Mouse (Mus musculus) embryonic facial prominence, embryonic 14.5 days (tissue): ENCODE data around the gene Slc35d3. TPM values are rescaled to one million over a fixed set of nuclear protein-coding genes. Genes with fewer than 3 reads are reported as not detected.

ENCODE experiments used
- ATAC-seq: fragments of 200-750 bp; cut with Nextera tagmentation; 2 replicates; pipeline ENCODE4 v1.8.0; 2017; ENCODE audit warnings: low read depth, moderate number of reproducible peaks, moderate TSS enrichment
- DNase-seq: peaks from one replicate; pipeline ENCODE4 v3.0.0-alpha.2; 2015; ENCODE audit warnings: low spot score
- H3K27ac ChIP-seq: fragments of 300-500 bp; sonication (generic); replicated peaks from 2 replicates; pipeline ENCODE4 v1.5.1; 2014; ENCODE audit warnings: low read depth, mild to moderate bottlenecking, low read length, moderate library complexity
- H3K27me3 ChIP-seq: fragments of 300-500 bp; sonication (generic); replicated peaks from 2 replicates; pipeline ENCODE4 v1.6.1; 2014; ENCODE audit warnings: low read length; ENCODE audit not compliant: control insufficient read depth, insufficient read depth
- H3K36me3 ChIP-seq: fragments of 300-500 bp; sonication (generic); 2 replicates; pipeline ENCODE4 v1.6.1; 2014; ENCODE audit warnings: low read length, mixed read lengths; ENCODE audit not compliant: control insufficient read depth, insufficient read depth
- H3K4me1 ChIP-seq: fragments of 300-500 bp; sonication (generic); 2 replicates; pipeline ENCODE4 v1.6.1; 2014; ENCODE audit warnings: antibody characterized with exemption, low read length; ENCODE audit not compliant: control insufficient read depth, insufficient read depth
- H3K4me2 ChIP-seq: fragments of 300-500 bp; sonication (generic); 2 replicates; pipeline ENCODE4 v1.6.1; 2014; ENCODE audit warnings: low read depth, mild to moderate bottlenecking, low read length, moderate library complexity, mixed read lengths
- H3K4me3 ChIP-seq: fragments of 300-500 bp; sonication (generic); 2 replicates; pipeline ENCODE4 v1.5.1; 2014; ENCODE audit warnings: low read depth, mild to moderate bottlenecking, low read length
- H3K9ac ChIP-seq: fragments of 300-500 bp; sonication (generic); 2 replicates; pipeline ENCODE4 v1.6.1; 2014; ENCODE audit warnings: low read depth, mild to moderate bottlenecking, low read length, moderate library complexity, mixed read lengths
- H3K9me3 ChIP-seq: fragments of 300-500 bp; sonication (generic); 2 replicates; pipeline ENCODE4 v1.6.1; 2016; ENCODE audit warnings: low read length; ENCODE audit not compliant: control insufficient read depth
- WGBS: fragments of 180-500 bp; shearing (Covaris S2); extraction: QIAGEN DNeasy Blood & Tissue Kit; methylation state at CpG from one replicate; pipeline ENCODE4 v1.1.7; 2014; 5-methylcytosine and 5-hydroxymethylcytosine counted together
- polyA plus RNA-seq: library from polyadenylated mRNA; unstranded; fragments of >200 nt; fragmentation: Nextera tagmentation; extraction: Ambion mirVana; gene quantifications from 2 replicates; pipeline ENCODE4 v1.2.1, GENCODE M21; 2014

Gene Slc35d3
- 0.87 and 1.2 TPM in 2 replicates for polyA plus RNA-seq

GRCm38 (mm10) chr10:19850998-19851691, at the start of gene Slc35d3:
Slc35d3 (minus strand) TSS chr10:19851459.
- Histone ChIP-seq H3K27ac (no peak within 1 kb of the TSS), H3K9me3 (no peaks in the 10 kb centered on the region), H3K36me3 (no peaks in the 10 kb centered on the region), H3K4me1 (peaks cover 15% of the 10 kb centered on the region), H3K4me3 (peak within 1 kb of the TSS; percentile 59), H3K9ac (peak within 1 kb of the TSS; percentile 47), H3K27me3 (peaks cover 61% of the 10 kb centered on the region), H3K4me2 (peak within 1 kb of the TSS; percentile 100)
- ATAC-seq (peak; percentile 30), DNase-seq (peak; percentile 41)
- under 1% methylated on average over 63 of the region's 72 CpGs for WGBS

DNA sequence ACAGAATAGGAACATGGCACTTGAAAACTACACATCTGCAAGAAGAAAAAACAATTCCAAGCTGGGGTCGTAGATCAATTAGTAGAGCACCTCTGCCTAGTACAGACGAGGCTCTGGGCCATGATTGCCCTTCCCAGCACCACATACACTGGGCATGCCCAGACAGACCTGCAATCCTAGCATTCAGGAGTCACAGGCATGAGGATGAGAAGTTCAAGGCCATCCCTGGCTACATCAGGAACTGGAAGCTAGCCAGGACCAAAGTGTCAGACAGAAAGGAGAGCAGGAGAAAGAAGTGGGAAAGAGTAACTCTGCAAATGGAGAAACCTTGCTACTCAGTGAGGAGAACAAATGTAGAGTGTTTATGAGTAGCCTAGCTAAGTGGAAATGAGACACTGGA, 48.9 kb upstream of the Slc35d3 start:
- no peak overlapping the region for H3K4me3 ChIP-seq
- no peak overlapping the region for H3K9ac ChIP-seq
- no peaks in the 10 kb centered on the region for H3K9me3 ChIP-seq
- H3K4me1 ChIP-seq, result no peaks in the 10 kb centered on the region
- ATAC-seq (no peak), DNase-seq (no peak)
- H3K36me3 ChIP-seq, result peaks cover 7% of the 10 kb centered on the region; the same call in 1 of the 2 replicates
- no peak overlapping the region for H3K4me2 ChIP-seq
- 66% methylated on average over 2 of the region's 2 CpGs for WGBS
- H3K27ac ChIP-seq, result no peak overlapping the region
- H3K27me3 ChIP-seq, result no peaks in the 10 kb centered on the region

DNA sequence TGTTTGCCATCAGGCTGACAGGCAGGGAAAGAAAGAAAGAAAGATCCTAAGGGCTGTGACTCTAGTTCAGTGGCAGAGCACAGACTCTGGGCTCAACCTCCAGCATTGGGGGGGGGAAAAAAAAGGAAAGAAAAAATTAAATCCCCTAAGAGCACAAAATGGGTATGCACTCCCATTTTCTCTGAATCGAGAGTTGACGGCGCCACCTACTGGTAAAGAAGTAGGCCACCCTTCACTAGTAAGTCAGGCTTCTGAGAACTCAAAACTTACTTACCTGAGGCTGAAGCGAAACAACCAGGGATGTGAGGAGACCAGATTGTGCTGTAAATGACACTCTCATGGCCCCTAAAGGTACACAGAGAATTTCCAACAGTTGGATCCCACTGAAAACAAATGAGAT, 42.7 kb upstream of the Slc35d3 start:
- Histone ChIP-seq H3K27ac (no peak overlapping the region), H3K9ac (no peak overlapping the region), H3K9me3 (no peaks in the 10 kb centered on the region), H3K4me3 (no peak overlapping the region), H3K4me1 (no peaks in the 10 kb centered on the region), H3K4me2 (no peak overlapping the region), H3K27me3 (no peaks in the 10 kb centered on the region), H3K36me3 (0 out of 2 replicates have a peak, but pooled peaks cover 1% of the 10 kb centered on the region)
- WGBS, result 15% methylated on average over 4 of the region's 4 CpGs
- DNase-seq, result peak; percentile 75
- ATAC-seq, result no peak

DNA sequence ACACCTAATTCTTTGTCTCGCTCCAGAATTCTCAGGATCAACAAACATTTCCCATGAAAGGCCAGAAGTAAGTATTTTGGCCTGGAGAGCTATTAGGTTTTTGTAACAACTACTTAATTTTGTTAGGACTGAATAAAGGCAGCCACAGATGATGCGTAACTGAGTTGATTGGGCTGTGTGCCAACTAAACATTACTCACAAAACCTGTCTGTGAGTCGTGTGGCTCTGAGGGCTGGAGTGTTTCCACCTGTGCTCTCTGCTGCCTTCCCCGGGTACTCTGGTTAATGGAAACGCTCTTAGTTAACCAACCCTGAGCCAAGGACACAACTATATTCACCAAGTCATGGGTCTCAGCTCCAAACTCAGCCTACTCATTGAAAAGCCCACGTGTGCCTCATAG, 41.9 kb upstream of the Slc35d3 start:
- H3K9ac ChIP-seq, result no peak overlapping the region
- 62% methylated on average over 6 of the region's 6 CpGs for WGBS

GRCm38 (mm10) chr10:19891686-19892085, 40.4 kb upstream of the Slc35d3 start:
- H3K4me1 ChIP-seq, result no peaks in the 10 kb centered on the region
- no peak overlapping the region for H3K9ac ChIP-seq
- 0 out of 2 replicates have a peak, but pooled peaks cover 5% of the 10 kb centered on the region for H3K36me3 ChIP-seq
- ATAC-seq (no peak), DNase-seq (peak; percentile 30)
- H3K9me3 ChIP-seq, result no peaks in the 10 kb centered on the region
- WGBS, result 36% methylated on average over 3 of the region's 3 CpGs
- H3K27me3 ChIP-seq, result no peaks in the 10 kb centered on the region
- H3K4me3 ChIP-seq, result no peak overlapping the region
- H3K4me2 ChIP-seq, result no peak overlapping the region
- no peak overlapping the region for H3K27ac ChIP-seq

More for the DNA sequence above, 41.9 kb upstream of the Slc35d3 start:
- no peaks in the 10 kb centered on the region for H3K9me3 ChIP-seq
- H3K4me3 ChIP-seq, result no peak overlapping the region
- peak; percentile 55 for DNase-seq
- H3K4me1 ChIP-seq, result no peaks in the 10 kb centered on the region
- 0 out of 2 replicates have a peak, but pooled peaks cover 5% of the 10 kb centered on the region for H3K36me3 ChIP-seq
- no peak; the same call in 1 of the 2 replicates for ATAC-seq
- no peak overlapping the region for H3K27ac ChIP-seq
- H3K27me3 ChIP-seq, result no peaks in the 10 kb centered on the region
- no peak overlapping the region for H3K4me2 ChIP-seq

DNA sequence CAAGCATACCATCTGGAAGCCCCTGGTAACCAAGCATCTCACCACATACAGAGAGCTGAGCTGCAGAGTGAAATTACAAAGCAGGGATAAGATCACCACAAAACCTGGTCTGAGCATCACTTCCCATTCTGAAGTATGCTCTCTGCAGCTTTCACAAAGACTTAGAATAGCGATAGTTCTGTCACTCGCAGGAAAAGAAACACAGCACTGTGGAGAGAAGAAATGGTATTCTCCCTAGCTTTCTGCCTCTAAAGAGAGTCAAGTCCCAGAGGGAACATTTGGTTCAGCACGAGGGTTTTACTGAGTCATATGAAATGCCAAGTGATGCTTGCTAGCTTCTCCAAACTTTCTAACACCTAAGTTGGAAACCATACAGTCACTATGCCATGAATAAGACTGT, 38.6 kb upstream of the Slc35d3 start:
- Histone ChIP-seq H3K27ac (no peak overlapping the region), H3K4me1 (no peaks in the 10 kb centered on the region), H3K9me3 (no peaks in the 10 kb centered on the region), H3K27me3 (no peaks in the 10 kb centered on the region), H3K4me3 (no peak overlapping the region), H3K9ac (no peak overlapping the region), H3K36me3 (0 out of 2 replicates have a peak, but pooled peaks cover 5% of the 10 kb centered on the region), H3K4me2 (no peak overlapping the region)
- ATAC-seq (no peak), DNase-seq (no peak)
- 87% methylated on average over 3 of the region's 3 CpGs for WGBS

- no peak overlapping the region for H3K4me3 ChIP-seq
- H3K9me3 ChIP-seq, result no peaks in the 10 kb centered on the region
- no peak overlapping the region for H3K27ac ChIP-seq
- no peak for DNase-seq
- WGBS, result 90% methylated on average over 3 of the region's 3 CpGs
- H3K4me2 ChIP-seq, result no peak overlapping the region
- H3K4me1 ChIP-seq, result no peaks in the 10 kb centered on the region
- no peak overlapping the region for H3K9ac ChIP-seq
- H3K27me3 ChIP-seq, result no peaks in the 10 kb centered on the region
- 0 out of 2 replicates have a peak, but pooled peaks cover 11% of the 10 kb centered on the region for H3K36me3 ChIP-seq
- no peak for ATAC-seq
Observed at GRCm38 (mm10) chr10:19886249-19886648, 35.0 kb upstream of the Slc35d3 start.

- Histone ChIP-seq H3K4me1 (no peaks in the 10 kb centered on the region), H3K4me3 (no peak overlapping the region), H3K4me2 (no peak overlapping the region), H3K27me3 (no peaks in the 10 kb centered on the region), H3K27ac (no peak overlapping the region), H3K36me3 (0 out of 2 replicates have a peak, but pooled peaks cover 11% of the 10 kb centered on the region), H3K9ac (no peak overlapping the region), H3K9me3 (no peaks in the 10 kb centered on the region)
- ATAC-seq, result no peak
- no peak for DNase-seq
- 70% methylated on average over 4 of the region's 4 CpGs for WGBS
Observed at GRCm38 (mm10) chr10:19884409-19884808, 33.1 kb upstream of the Slc35d3 start.

GRCm38 (mm10) chr10:19880437-19880836, 29.2 kb upstream of the Slc35d3 start:
- no peak for ATAC-seq

More at GRCm38 (mm10) chr10:19880437-19880836, 29.2 kb upstream of the Slc35d3 start:
- no peak overlapping the region for H3K4me2 ChIP-seq
- no peaks in the 10 kb centered on the region; the same call in 1 of the 2 replicates for H3K4me1 ChIP-seq
- H3K4me3 ChIP-seq, result no peak overlapping the region
- 76% methylated on average over 3 of the region's 3 CpGs for WGBS
- no peak overlapping the region for H3K27ac ChIP-seq
- H3K9ac ChIP-seq, result no peak overlapping the region
- no peaks in the 10 kb centered on the region for H3K27me3 ChIP-seq
- H3K36me3 ChIP-seq, result 0 out of 2 replicates have a peak, but pooled peaks cover 6% of the 10 kb centered on the region
- no peaks in the 10 kb centered on the region for H3K9me3 ChIP-seq
- DNase-seq, result no peak
